ENCODE assay signal across 8 mouse cellular contexts in the genomic region with DNA sequence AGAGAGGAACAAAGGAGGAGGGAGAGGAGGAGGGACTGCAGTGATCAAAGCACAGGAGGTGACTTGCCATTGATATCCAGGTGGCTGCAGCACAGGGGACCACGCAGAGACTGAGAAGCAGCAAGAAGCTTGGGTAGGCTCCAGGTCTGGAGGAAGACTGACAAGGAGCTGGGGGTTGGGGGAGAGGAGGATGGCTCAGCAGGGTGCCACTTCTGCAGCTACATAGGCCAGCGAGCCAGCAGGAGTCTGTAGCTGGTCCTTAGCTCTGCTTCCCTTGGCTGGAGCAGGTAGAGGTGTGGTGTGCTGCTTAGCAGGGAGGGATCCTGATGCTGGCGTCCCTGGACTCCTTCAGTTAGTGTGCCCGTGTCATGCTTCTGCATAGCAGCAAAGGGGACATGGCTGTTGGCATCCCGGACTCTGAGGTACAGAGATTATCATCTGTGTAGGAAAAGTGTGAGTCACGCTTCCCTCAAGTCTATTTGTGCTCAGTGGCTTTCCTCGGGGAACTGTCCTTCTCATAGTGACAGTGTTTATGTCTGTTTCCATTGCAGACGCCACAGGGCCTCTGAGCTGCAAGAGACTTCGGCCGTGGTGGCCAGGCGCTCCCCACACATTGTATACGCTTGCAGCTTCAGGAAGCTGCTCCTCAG. TPM values are rescaled to one million over a fixed set of nuclear protein-coding genes. Genes with fewer than 3 reads are reported as not detected.
DNase-seq lines count a peak whose midpoint lies in the region; ATAC-seq and TF ChIP-seq lines count a peak whose summit lies in the region.

No protein-coding gene starts in this region.

- H3K4me1 ChIP-seq in forebrain, embryonic 15.5 days = peaks cover 31% of the 10 kb centered on the region
- peaks cover 29% of the 10 kb centered on the region for H3K4me1 ChIP-seq in lung, adult 2 months (ENCODE audit: control insufficient read depth, insufficient read depth, low read length)
- H3K4me1 ChIP-seq in heart, embryonic 11.5 days (ENCODE audit: control insufficient read depth, insufficient read depth, low read length) = peaks cover 31% of the 10 kb centered on the region

- no peak overlapping the region for H3K4me3 ChIP-seq in forebrain, embryonic 15.5 days
- peak overlapping the region; percentile 3 for H3K4me3 ChIP-seq in lung, adult 2 months (replicated peaks; ENCODE audit: extremely low read depth, low read depth, low read length)
- H3K4me3 ChIP-seq in heart, embryonic 11.5 days (ENCODE audit: low read depth, low read length) = no peak overlapping the region

- no peak; the same call in 1 of the 2 replicates for TF ChIP-seq POLR2A in lung, adult 2 months (IDR thresholded peaks at IDR 0.05; ENCODE audit: borderline replicate concordance, extremely low read depth, low read depth, low read length)

- 57% methylated on average over 12 of the region's 12 CpGs for WGBS in forebrain, embryonic 15.5 days
- 39% methylated on average over 12 of the region's 12 CpGs for WGBS in lung, adult 2 months
- WGBS in heart, embryonic 11.5 days (ENCODE audit: insufficient replicate concordance) = 36% methylated on average over 12 of the region's 12 CpGs

- no peak overlapping the region for H3K9ac ChIP-seq in forebrain, embryonic 15.5 days (replicated peaks)
- H3K9ac ChIP-seq in heart, embryonic 11.5 days (ENCODE audit: low read depth, low read length) = no peak overlapping the region

- peak; percentile 47 for DNase-seq in left cerebral cortex, adult 11 months (ENCODE audit: low spot score)
- DNase-seq in left cerebral cortex, postnatal 10 days (ENCODE audit: extremely low spot score in 1 of 2, low spot score in 2 of 2) = no peak
- no peak for DNase-seq in lung, adult 2 months
- peak; percentile 46 to 59 for DNase-seq in right cerebral cortex, postnatal 36 days (ENCODE audit: low spot score in 2 of 2)
- no peak for DNase-seq in urinary bladder, postnatal 4 days (ENCODE audit: low spot score in 2 of 2)
- DNase-seq in kidney, adult 18-20 months = no peak

- H3K27me3 ChIP-seq in forebrain, embryonic 15.5 days = no peaks in the 10 kb centered on the region
- H3K27me3 ChIP-seq in heart, embryonic 11.5 days (ENCODE audit: control insufficient read depth, insufficient read depth, low read length) = no peaks in the 10 kb centered on the region

- H3K9me3 ChIP-seq in forebrain, embryonic 15.5 days = no peaks in the 10 kb centered on the region
- no peaks in the 10 kb centered on the region for H3K9me3 ChIP-seq in heart, embryonic 11.5 days (replicated peaks; ENCODE audit: control insufficient read depth, low read length)

- H3K36me3 ChIP-seq in forebrain, embryonic 15.5 days = 0 out of 2 replicates have a peak, but pooled peaks cover 4% of the 10 kb centered on the region
- H3K36me3 ChIP-seq in heart, embryonic 11.5 days (ENCODE audit: control insufficient read depth, insufficient read depth, low read length) = 0 out of 2 replicates have a peak, but pooled peaks cover 3% of the 10 kb centered on the region

- no peak for TF ChIP-seq CTCF in lung, adult 2 months (IDR thresholded peaks at IDR 0.05; ENCODE audit: insufficient read depth, low read length)

- H3K27ac ChIP-seq in forebrain, embryonic 15.5 days (replicated peaks) = peak overlapping the region; percentile 84
- no peak overlapping the region for H3K27ac ChIP-seq in heart, embryonic 11.5 days (ENCODE audit: low read depth, low read length)

- peak; percentile 63 for ATAC-seq in forebrain, embryonic 15.5 days (replicated peaks)
- no peak for ATAC-seq in heart, embryonic 11.5 days (replicated peaks; ENCODE audit: insufficient number of reproducible peaks, low FRiP score, low TSS enrichment)

- H3K4me2 ChIP-seq in forebrain, embryonic 15.5 days (replicated peaks) = no peak overlapping the region
- no peak overlapping the region for H3K4me2 ChIP-seq in heart, embryonic 11.5 days

- intact Hi-C loops in left cerebral cortex, postnatal 10 days (cut with DNase I) = no loop called here

RNA-seq across cellular contexts. Expression of a gene that starts 30.8 kb away (rescaled TPM):
- 100 to 1,000 TPM; 105 TPM for total RNA-seq in left cerebral cortex, postnatal 10 days (2021)
- 23.1 and 30.0 TPM in 2 replicates for polyA plus RNA-seq in forebrain, embryonic 15.5 days (2015; fragmentation: Nextera tagmentation; extraction: Ambion mirVana)
- 46.1 and 72.9 TPM in 2 replicates for polyA plus RNA-seq in lung, adult 2 months (2012; rRNA removed)
- 8.4 and 13.5 TPM in 2 replicates for polyA plus RNA-seq in heart, embryonic 11.5 days (2014; fragmentation: Nextera tagmentation; extraction: Ambion mirVana)

RNA-seq across cellular contexts. Expression of a gene that starts 32.5 kb away (rescaled TPM):
- under 1 TPM; 0.39 to 0.61 TPM for total RNA-seq in left cerebral cortex, postnatal 10 days (2021)
- 0.88 and 1.2 TPM in 2 replicates for polyA plus RNA-seq in forebrain, embryonic 15.5 days (2015; fragmentation: Nextera tagmentation; extraction: Ambion mirVana)
- 9.0 and 10.2 TPM in 2 replicates for polyA plus RNA-seq in lung, adult 2 months (2012; rRNA removed)
- polyA plus RNA-seq in heart, embryonic 11.5 days (2014; fragmentation: Nextera tagmentation; extraction: Ambion mirVana) = 0.41 TPM in 1 of 2 replicates, not detected in the other

RNA-seq across cellular contexts. Expression of a gene that starts 43.5 kb away (rescaled TPM):
- 10 to 100 TPM; 32.4 to 36.1 TPM for total RNA-seq in left cerebral cortex, postnatal 10 days (2021)
- 30.9 and 34.5 TPM in 2 replicates for polyA plus RNA-seq in forebrain, embryonic 15.5 days (2015; fragmentation: Nextera tagmentation; extraction: Ambion mirVana)
- polyA plus RNA-seq in lung, adult 2 months (2012; rRNA removed) = 64.9 and 78.0 TPM in 2 replicates
- 24.7 and 29.1 TPM in 2 replicates for polyA plus RNA-seq in heart, embryonic 11.5 days (2014; fragmentation: Nextera tagmentation; extraction: Ambion mirVana)

Comparison
In these comparisons a context has a peak if more than half of its experiments do, and no peak if none do; other contexts are left out.
1. DNase-seq: peak in left cerebral cortex, adult 11 months (single experiment) and right cerebral cortex, postnatal 36 days (2 of 2); none in left cerebral cortex, postnatal 10 days (0 of 2), lung, adult 2 months (single experiment), urinary bladder, postnatal 4 days (0 of 2) and kidney, adult 18-20 months (single experiment).